Mouse (Mus musculus) cortical plate, adult 2 months (tissue): Measurements from ENCODE around the gene Gxylt1.

Experiments used
- CTCF ChIP-seq: fragments of 200-500 bp; IDR thresholded peaks from 2 replicates; pipeline ENCODE4 v1.5.1; 2011; ENCODE audit warnings: mild to moderate bottlenecking, control low read depth, low read length; ENCODE audit not compliant: insufficient read depth; ENCODE audit errors: extremely low read depth
- POLR2A ChIP-seq: fragments of 200-500 bp; IDR thresholded peaks from 2 replicates; pipeline ENCODE4 v1.6.1; 2011; ENCODE audit warnings: mild to moderate bottlenecking, low read length, control low read depth; ENCODE audit not compliant: insufficient read depth; ENCODE audit errors: extremely low read depth

DNA sequence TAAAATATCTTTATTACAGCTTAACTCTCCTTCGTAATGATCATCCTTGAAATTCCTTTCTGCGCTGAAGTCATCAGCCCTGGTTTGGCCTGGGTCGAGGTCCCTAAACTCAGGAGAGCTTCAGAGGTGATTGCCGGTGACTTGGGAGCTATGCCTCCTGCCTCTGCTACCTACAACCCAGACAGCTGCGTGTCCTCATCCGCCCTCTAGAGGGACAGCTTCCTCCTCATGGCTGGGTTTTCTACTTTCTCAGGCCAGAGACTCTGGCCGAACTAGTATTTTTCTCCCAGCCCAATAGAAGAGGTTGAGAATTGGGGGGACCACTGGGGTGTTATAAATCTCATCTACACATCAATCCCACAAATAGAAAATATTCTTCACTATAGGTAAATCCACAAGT, 52.5 kb downstream of the Gxylt1 start:
- TF ChIP-seq CTCF (peak; percentile 21; the same call in 1 of the 2 replicates), POLR2A (no peak)
